Mouse (Mus musculus) lung, adult 2 months (tissue): ENCODE measurements around the gene Pde6d.

ENCODE experiments used
- CTCF ChIP-seq: fragments of 200-500 bp; IDR thresholded peaks from 2 replicates; pipeline ENCODE4 v1.5.1; 2011; ENCODE audit warnings: mild to moderate bottlenecking, low read length, control low read depth; ENCODE audit not compliant: insufficient read depth
- POLR2A ChIP-seq: fragments of 200-500 bp; IDR thresholded peaks from 2 replicates; pipeline ENCODE4 v1.6.1; 2011; ENCODE audit warnings: low read depth, mild to moderate bottlenecking, control low read depth, low read length, borderline replicate concordance; ENCODE audit errors: extremely low read depth

DNA sequence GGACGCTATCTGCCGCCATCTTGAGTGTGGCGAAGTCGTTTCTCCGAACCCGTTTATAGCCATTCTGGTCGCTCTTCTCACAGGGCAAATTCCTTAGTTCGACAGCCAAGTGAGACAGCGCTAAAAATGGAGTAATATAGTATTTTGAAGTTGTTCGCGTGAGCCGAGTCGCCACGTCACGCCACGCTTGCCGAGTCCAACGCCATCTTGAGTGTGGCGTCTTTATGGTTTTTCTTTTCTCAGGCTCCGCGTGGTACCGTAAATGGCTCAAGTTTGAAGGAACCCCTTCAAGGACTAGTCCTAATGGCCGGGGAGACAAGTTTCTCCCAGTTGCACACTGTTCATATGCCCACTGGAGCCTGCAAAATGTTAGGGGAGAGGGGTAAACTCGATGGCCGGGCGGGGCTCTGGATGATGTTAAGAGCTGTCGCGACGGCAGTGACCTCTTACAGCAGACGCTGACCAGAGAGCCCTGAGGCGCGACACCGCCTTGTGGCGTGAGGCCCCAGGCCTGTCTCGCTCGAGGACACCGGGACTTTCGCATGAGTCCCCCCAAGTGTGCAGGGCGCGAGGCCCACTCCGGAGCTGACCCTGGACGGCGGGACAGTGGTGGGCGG, 56.8 kb downstream of the Pde6d start:
- TF ChIP-seq CTCF (no peak), POLR2A (no peak)
